Mouse (Mus musculus): ENCODE results near the gene Gm20843. TPM values are rescaled to one million over a fixed set of nuclear protein-coding genes. Genes with fewer than 3 reads are reported as not detected.
"Not testable (repeated sequence)": the region's sequence is repeated elsewhere in the genome, so short reads cannot be mapped to it uniquely, and the experiment has no call there.

The Gm20843 gene
- not detected in 2 replicates for polyA plus RNA-seq (2014; fragmentation: Nextera tagmentation; extraction: Ambion mirVana)

DNA sequence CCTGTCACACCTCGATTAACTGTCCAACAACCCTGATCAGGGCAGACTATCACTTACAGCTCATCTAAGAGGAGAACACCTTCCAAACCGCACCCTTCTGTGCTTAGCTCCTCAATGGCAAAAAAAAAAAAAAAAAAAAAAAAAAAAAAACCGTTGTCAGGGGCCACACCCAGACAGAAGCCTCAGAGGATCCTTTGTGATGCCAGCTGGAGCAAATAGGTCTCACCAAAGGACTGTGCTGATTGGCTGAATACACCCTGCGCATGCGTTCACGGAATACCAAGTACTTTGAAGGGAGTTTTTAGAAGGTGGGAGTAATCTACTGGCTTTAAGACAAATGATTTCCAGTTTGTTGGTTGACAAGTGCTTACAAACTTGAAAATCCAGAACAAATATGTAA is at the start of gene Gm20843:
TSS of gene Gm20843 (minus strand) at position 101 of the 400 bp plus-strand sequence.
- H3K4me2 ChIP-seq (replicated peaks; ENCODE audit: low read depth, low read length); ATAC-seq (ENCODE audit: insufficient number of reproducible peaks, insufficient read depth, low FRiP score, low read depth); H3K27ac ChIP-seq (ENCODE audit: low read length); H3K9ac ChIP-seq (replicated peaks; ENCODE audit: low read depth, low read length); H3K36me3 ChIP-seq (ENCODE audit: control insufficient read depth, insufficient read depth, low read length); H3K4me3 ChIP-seq (ENCODE audit: low read depth, low read length); H3K9me3 ChIP-seq (ENCODE audit: control insufficient read depth, low read depth, low read length); H3K27me3 ChIP-seq (ENCODE audit: control insufficient read depth, insufficient read depth, low read length); H3K4me1 ChIP-seq (ENCODE audit: control insufficient read depth, insufficient read depth, low read length): not testable (repeated sequence)
- no CpG with 5 or more reads among the region's 6 CpGs for WGBS

All from stomach, embryonic 14.5 days (tissue).